Mouse (Mus musculus) cerebellum, postnatal 4 days (tissue): Measurements from ENCODE around the gene Mast4.

ENCODE experiments used
- DNase-seq, 2 experiments: peaks; one replicate each; pipeline ENCODE4 v3.0.0; 2022; ENCODE audit warnings: low spot score in 2 of 2, mixed read lengths in 1 of 2

The Mast4 gene

GRCm38 (mm10) chr13:102988251-102988895, 345.9 kb downstream of the Mast4 start:
- no peak for DNase-seq

DNA sequence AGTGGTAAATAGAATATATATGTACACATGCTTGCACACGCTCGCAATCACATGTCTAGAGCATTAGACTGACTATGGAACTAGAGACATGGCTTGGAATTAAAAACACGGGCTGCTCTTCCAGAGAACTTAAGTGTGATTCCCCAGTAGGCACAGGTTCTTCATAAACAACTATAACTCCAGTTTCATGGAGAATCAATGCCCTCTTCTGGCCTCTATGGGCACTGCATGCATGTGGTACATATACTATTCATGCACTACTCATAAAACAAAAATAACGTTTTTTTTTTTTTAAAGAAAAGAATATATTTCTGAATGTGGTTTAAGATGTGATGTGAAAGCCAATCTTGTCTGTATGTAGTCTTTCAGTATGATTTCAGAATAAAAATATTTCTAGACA, 349.7 kb downstream of the Mast4 start:
- DNase-seq: no peak

- DNase-seq: no peak
Measured at GRCm38 (mm10) chr13:102973853-102974252, 360.4 kb downstream of the Mast4 start.

DNA sequence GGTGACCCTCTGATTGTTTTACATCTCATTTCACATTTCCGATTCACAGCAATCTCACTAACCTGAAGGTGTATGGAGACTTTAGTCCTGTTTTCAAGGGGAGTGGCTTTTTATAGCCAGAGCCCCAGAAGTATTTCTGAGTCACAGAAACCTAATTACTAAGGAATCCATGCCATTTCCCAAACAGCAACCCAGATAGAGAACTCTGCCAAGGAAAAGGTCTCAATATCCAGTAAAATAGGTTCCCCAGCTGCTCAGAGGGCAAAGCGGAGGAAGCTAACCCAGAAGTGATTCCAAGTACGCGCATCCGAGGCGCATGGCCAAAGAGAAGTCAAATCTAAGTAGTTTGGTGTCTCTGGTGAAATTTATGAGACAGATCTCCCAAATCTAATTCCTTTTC, 370.8 kb downstream of the Mast4 start:
- no peak for DNase-seq

DNA sequence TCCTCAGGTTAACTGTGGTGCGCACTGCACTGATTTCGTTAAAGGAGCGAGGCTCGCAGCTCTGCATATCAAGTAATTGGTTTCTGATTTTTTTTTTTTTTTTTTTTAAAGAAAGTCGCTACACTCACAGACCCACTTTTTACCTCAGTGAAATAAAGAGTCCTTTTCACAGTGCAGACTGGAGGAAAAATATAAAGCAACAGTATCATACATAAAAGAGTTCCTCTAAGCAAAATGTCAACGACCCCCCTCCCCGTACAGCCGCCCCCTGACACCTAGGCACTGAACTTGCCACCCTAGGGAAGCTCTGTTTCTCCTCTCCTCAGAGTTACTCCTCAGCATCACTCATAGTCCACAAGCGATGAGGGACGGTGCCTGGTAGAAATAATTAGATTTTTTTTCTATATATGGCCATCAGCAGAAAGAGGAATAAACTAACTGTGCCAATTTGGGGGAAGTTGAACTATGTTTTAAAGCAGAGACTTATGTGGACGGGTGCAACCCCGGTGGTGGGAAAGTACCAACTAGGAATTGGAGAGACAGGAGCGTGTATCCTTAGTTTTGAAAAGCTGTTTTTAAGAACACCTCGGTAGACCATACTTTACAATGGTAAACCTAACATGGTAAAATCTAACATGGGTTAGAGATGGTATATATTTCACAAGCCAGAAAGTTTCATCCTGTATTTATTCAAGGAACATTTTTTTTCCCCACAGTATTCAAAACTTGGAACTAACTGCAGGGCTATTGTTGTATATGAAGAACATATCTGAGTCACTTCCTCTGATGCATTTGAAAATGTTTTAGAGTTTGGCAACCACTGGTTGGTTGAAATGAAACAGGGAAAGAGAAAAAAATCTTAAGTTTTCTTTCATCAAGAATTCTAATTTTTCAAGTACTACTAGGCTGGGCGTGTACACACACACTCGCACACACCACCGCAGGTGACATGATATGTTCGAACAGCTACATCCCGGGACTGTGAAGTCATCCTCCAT, 375.7 kb downstream of the Mast4 start:
- no peak for DNase-seq

- peak in 1 of 2 experiments; percentile 8 for DNase-seq
Measured at GRCm38 (mm10) chr13:102957508-102958272, 376.6 kb downstream of the Mast4 start.

- DNase-seq: no peak
Measured at GRCm38 (mm10) chr13:102955506-102955905, 378.8 kb downstream of the Mast4 start.

- DNase-seq: no peak
Measured at GRCm38 (mm10) chr13:102949756-102950155, 384.5 kb downstream of the Mast4 start.

GRCm38 (mm10) chr13:102948966-102949365, 385.3 kb downstream of the Mast4 start:
- no peak for DNase-seq

GRCm38 (mm10) chr13:102947546-102947945, 386.8 kb downstream of the Mast4 start:
- DNase-seq: no peak

DNA sequence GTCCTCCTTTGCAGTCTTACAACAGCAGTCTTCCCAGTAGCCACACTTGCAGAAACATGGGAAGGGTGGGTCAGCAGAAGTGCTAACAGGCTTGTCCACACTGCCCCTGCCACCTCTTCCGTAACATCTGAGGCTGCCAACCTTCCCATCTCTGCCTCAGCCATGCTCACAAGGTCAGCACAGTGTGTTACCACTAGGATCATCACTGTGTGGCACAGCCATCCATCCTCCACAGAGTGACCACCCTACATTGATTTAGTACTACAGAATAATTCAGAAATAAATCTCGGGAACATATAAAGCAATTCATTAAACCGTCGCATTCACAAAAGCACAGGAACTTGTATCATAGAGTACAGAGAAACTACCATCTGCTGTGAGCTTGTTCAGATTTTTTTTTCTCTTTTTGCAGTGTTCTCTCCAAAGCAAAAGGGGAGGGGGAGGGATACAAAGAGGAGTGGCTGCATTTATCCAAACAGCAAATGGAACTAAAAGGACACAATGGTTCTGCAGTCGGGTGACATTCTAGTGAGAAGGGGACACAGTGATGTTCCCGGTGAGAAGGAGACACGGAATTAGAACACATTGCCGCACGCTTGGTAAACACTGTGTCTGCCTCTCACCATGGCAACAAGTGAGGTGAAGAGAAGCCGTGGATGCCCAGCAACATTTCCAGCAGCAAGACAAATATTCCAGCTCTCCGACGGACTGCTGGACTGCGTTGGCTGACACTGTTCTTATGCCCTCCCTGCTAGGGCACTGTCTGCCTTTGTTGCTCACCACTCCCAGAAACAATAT, 388.1 kb downstream of the Mast4 start:
- no peak for DNase-seq

DNA sequence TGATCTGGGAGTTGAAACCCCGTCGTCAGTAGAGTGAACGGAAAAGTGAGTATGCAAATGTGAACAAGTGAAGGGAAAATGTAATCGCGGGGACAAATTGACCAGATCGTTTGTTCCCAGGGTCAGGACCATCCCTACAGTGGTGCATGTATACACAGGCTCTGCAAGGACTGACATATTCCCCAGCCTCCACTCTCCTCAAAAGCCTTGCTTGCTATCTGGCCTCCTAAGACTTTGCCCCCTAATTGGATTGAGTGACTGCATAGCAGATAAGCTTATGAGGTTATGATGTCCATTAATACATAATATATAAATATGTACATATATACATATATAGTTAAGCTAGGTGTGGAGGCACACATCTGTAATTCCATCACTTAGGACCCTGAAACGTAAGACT, 388.8 kb downstream of the Mast4 start:
- DNase-seq: no peak

DNA sequence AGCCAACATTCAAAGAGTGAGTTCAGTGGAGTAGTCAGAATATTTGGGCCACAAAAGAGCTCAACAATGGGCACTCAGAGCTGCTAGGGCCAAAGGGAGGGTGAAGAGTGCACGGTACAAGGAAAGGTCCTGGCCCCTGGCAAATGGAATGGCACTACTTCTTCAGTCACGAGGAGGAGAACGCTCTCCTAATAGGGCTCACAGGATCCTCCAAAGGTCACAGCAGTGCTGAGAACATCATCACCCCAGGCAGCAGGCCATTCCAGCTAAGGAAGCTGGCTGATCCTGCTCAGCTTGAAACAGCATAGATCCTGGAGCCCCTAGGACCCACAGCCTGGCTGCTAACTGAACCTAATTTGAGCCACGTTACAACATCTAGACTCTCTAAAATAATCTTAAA, 389.8 kb downstream of the Mast4 start:
- DNase-seq: no peak

DNA sequence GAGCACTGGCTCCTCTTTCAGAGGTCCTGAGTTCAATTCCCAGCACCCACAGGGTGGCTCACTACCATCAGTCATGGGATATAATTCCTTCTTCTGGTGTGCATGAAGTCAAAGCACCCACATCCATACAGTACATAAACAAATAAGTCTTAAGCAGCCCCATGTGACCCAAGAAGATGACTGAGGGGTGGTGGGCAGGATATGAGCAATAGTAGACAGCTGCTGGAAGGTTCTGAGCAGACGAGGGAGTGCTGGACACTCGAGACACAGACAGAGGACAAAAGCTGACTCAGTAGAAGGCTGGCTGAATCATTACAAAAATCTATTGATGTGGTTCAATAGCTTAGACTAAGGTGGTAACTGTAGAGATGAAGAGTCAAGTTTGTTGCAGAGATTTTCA, 391.7 kb downstream of the Mast4 start:
- no peak for DNase-seq

GRCm38 (mm10) chr13:102940476-102940875, 393.8 kb downstream of the Mast4 start:
- DNase-seq: no peak

GRCm38 (mm10) chr13:102936233-102936632, 398.1 kb downstream of the Mast4 start:
- DNase-seq: no peak

DNA sequence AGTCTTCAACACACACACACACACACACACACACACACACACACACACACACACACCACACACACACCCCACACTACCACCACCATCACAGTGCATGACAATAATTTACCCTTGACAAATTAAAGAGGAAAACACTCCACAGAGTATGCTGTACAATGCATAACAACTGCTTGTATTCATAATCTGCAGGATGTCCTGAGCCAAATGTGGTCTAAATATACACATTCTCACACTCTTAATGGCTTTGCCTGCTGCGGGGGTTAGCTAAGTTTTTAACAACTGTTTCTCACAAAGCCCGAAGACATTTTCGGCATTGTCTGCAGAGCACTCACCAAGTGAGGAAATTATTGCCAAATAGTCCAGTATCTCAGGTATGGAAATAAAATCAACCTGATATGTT, 398.5 kb downstream of the Mast4 start:
- no peak for DNase-seq

DNA sequence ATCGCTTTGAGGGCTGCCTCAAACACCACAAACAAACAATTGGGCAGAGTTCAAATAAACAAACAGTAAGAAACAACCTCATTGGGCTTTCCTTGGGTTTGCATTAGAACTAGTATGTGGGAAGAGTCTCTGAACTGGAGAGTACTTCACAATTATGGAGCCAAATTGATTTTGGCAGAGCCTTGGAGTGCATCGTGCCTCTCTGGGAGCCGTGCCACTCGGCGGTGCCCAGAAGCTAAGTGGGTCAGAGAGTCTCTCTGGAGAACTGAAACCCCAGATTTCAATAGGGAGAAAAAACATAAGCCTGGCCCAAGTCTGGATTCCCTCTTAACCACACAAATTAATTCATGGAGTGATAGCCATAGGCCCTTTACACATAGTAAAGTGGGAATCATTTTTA, 400.6 kb downstream of the Mast4 start:
- peak in 1 of 2 experiments; percentile 23 for DNase-seq

GRCm38 (mm10) chr13:102932434-102932833, 401.9 kb downstream of the Mast4 start:
- no peak for DNase-seq

DNA sequence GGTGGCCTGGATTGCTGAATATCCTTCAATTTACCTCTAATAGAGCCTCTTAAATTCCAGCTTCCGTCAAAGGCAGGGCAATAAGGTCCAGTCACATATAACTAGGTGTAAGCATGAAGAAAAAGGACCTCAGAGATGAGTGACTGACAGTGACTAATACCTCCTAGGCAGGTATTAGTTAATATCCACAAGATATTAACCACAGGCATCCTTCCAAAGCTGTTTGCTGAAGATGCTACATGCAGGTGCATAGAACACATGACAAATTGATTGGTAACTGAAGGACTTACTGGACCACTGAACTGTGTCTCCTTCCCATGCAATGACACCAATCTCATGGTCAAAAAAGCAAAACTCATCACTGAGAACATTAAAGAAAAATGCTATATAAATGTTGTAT, 402.3 kb downstream of the Mast4 start:
- DNase-seq: no peak

- DNase-seq: no peak
Measured at GRCm38 (mm10) chr13:102925844-102926598, 408.3 kb downstream of the Mast4 start.
